Mouse (Mus musculus) midbrain, embryonic 10.5 days (tissue): Measurements from ENCODE around the gene Mmd2. TPM values are rescaled to one million over a fixed set of nuclear protein-coding genes. Genes with fewer than 3 reads are reported as not detected.
A peak's percentile ranks its signal among the peaks of the same experiment; 100 is the strongest.

Experiments
- DNase-seq: peaks from one replicate; pipeline ENCODE4 v3.0.0-alpha.2; 2017; ENCODE audit warnings: low spot score
- H3K27ac ChIP-seq: fragments of 300-500 bp; sonication (generic); replicated peaks from 2 replicates; pipeline ENCODE4 v1.5.1; 2016; ENCODE audit warnings: mild to moderate bottlenecking
- H3K27me3 ChIP-seq: fragments of 300-500 bp; sonication (generic); 2 replicates; pipeline ENCODE4 v1.6.1; 2016; ENCODE audit warnings: low read depth, mild to moderate bottlenecking; ENCODE audit not compliant: poor library complexity, severe bottlenecking
- H3K36me3 ChIP-seq: fragments of 300-500 bp; sonication (generic); 2 replicates; pipeline ENCODE4 v1.6.1; 2016; ENCODE audit warnings: mild to moderate bottlenecking, moderate library complexity
- H3K4me1 ChIP-seq: fragments of 300-500 bp; sonication (generic); 2 replicates; pipeline ENCODE4 v1.6.1; 2016
- H3K4me3 ChIP-seq: fragments of 300-500 bp; sonication (generic); 2 replicates; pipeline ENCODE4 v1.5.1; 2016; ENCODE audit warnings: mild to moderate bottlenecking, moderate library complexity
- H3K9me3 ChIP-seq: fragments of 300-500 bp; sonication (generic); replicated peaks from 2 replicates; pipeline ENCODE4 v1.6.1; 2016; ENCODE audit warnings: mild to moderate bottlenecking
- WGBS: fragments of 180-500 bp; shearing (Covaris S2); methylation state at CpG from one replicate; pipeline ENCODE4 v1.1.7; 2016; 5-methylcytosine and 5-hydroxymethylcytosine counted together
- polyA plus RNA-seq: library from polyadenylated mRNA; unstranded; fragments of >200 nt; fragmentation: Nextera tagmentation; extraction: Ambion mirVana; gene quantifications from 2 replicates; pipeline ENCODE4 v1.2.1, GENCODE M21; 2016

Mmd2 gene
- 4.8 and 7.3 TPM in 2 replicates for polyA plus RNA-seq

- Histone ChIP-seq H3K27me3 (peaks cover 42% of the 10 kb centered on the region), H3K36me3 (no peaks in the 10 kb centered on the region), H3K9me3 (peaks cover 3% of the 10 kb centered on the region; the same call in 1 of the 2 replicates), H3K4me3 (peak within 1 kb of the TSS; percentile 59), H3K27ac (peak within 1 kb of the TSS; percentile 76), H3K4me1 (peaks cover 15% of the 10 kb centered on the region)
- peak; percentile 51 for DNase-seq
- WGBS: 4% methylated on average over 42 of the region's 42 CpGs
Measured at GRCm38 (mm10) chr5:142608259-142608988, at the start of gene Mmd2. Gene Mmd2 (minus strand): TSS chr5:142608800.

- no peaks in the 10 kb centered on the region for H3K9me3 ChIP-seq
- peaks cover 22% of the 10 kb centered on the region for H3K4me1 ChIP-seq
- 0 out of 2 replicates have a peak overlapping the region, but pooled peaks have one; percentile 38 for H3K27ac ChIP-seq
- H3K36me3 ChIP-seq: peaks cover 36% of the 10 kb centered on the region
- no peak for DNase-seq
- 80% methylated on average over 4 of the region's 4 CpGs for WGBS
- no peaks in the 10 kb centered on the region for H3K27me3 ChIP-seq
- no peak overlapping the region for H3K4me3 ChIP-seq
Measured at GRCm38 (mm10) chr5:142652266-142652665, 43.7 kb upstream of the Mmd2 start.

- DNase-seq: no peak
- Histone ChIP-seq H3K4me1 (peaks cover 22% of the 10 kb centered on the region), H3K4me3 (no peak overlapping the region), H3K9me3 (no peaks in the 10 kb centered on the region), H3K27ac (no peak overlapping the region), H3K27me3 (no peaks in the 10 kb centered on the region), H3K36me3 (peaks cover 33% of the 10 kb centered on the region)
- 83% methylated on average over 6 of the region's 6 CpGs for WGBS
Measured at GRCm38 (mm10) chr5:142650794-142651497, 42.3 kb upstream of the Mmd2 start.

GRCm38 (mm10) chr5:142650390-142650789, 41.8 kb upstream of the Mmd2 start:
- peak overlapping the region; percentile 64; the same call in 1 of the 2 replicates for H3K27ac ChIP-seq
- H3K4me3 ChIP-seq: no peak overlapping the region
- H3K36me3 ChIP-seq: peaks cover 29% of the 10 kb centered on the region
- H3K9me3 ChIP-seq: no peaks in the 10 kb centered on the region
- peaks cover 22% of the 10 kb centered on the region for H3K4me1 ChIP-seq
- WGBS: 68% methylated on average over 3 of the region's 3 CpGs
- no peaks in the 10 kb centered on the region for H3K27me3 ChIP-seq
- no peak for DNase-seq

- peaks cover 27% of the 10 kb centered on the region for H3K36me3 ChIP-seq
- H3K9me3 ChIP-seq: no peaks in the 10 kb centered on the region
- DNase-seq: no peak
- H3K27ac ChIP-seq: peak overlapping the region; percentile 64
- 94% methylated on average over 4 of the region's 4 CpGs for WGBS
- no peaks in the 10 kb centered on the region for H3K27me3 ChIP-seq
- H3K4me3 ChIP-seq: no peak overlapping the region
- H3K4me1 ChIP-seq: peaks cover 22% of the 10 kb centered on the region
Measured at GRCm38 (mm10) chr5:142649460-142650050, 41.0 kb upstream of the Mmd2 start.

GRCm38 (mm10) chr5:142648162-142648561, 39.6 kb upstream of the Mmd2 start:
- Histone ChIP-seq H3K27me3 (no peaks in the 10 kb centered on the region), H3K9me3 (no peaks in the 10 kb centered on the region), H3K4me3 (no peak overlapping the region), H3K27ac (peak overlapping the region; percentile 23; the same call in 1 of the 2 replicates), H3K4me1 (peaks cover 22% of the 10 kb centered on the region), H3K36me3 (peaks cover 36% of the 10 kb centered on the region)
- DNase-seq: no peak
- WGBS: 71% methylated on average over 7 of the region's 7 CpGs

GRCm38 (mm10) chr5:142641331-142642051, 32.9 kb upstream of the Mmd2 start:
- H3K36me3 ChIP-seq: peaks cover 82% of the 10 kb centered on the region
- H3K27ac ChIP-seq: no peak overlapping the region
- no peak overlapping the region for H3K4me3 ChIP-seq
- 78% methylated on average over 6 of the region's 6 CpGs for WGBS
- H3K9me3 ChIP-seq: no peaks in the 10 kb centered on the region
- 0 out of 2 replicates have a peak, but pooled peaks cover 5% of the 10 kb centered on the region for H3K4me1 ChIP-seq
- no peaks in the 10 kb centered on the region for H3K27me3 ChIP-seq
- no peak for DNase-seq

- Histone ChIP-seq H3K4me1 (0 out of 2 replicates have a peak, but pooled peaks cover 5% of the 10 kb centered on the region), H3K4me3 (no peak overlapping the region), H3K9me3 (no peaks in the 10 kb centered on the region), H3K36me3 (peaks cover 80% of the 10 kb centered on the region), H3K27me3 (no peaks in the 10 kb centered on the region), H3K27ac (no peak overlapping the region)
- DNase-seq: no peak
- WGBS: 89% methylated on average over 5 of the region's 5 CpGs
Measured at GRCm38 (mm10) chr5:142640088-142640487, 31.5 kb upstream of the Mmd2 start.

GRCm38 (mm10) chr5:142637823-142638222, 29.2 kb upstream of the Mmd2 start:
- H3K4me1 ChIP-seq: 0 out of 2 replicates have a peak, but pooled peaks cover 5% of the 10 kb centered on the region
- H3K27me3 ChIP-seq: no peaks in the 10 kb centered on the region
- H3K9me3 ChIP-seq: no peaks in the 10 kb centered on the region
- no peak overlapping the region for H3K4me3 ChIP-seq
- DNase-seq: no peak
- WGBS: 94% methylated on average over 5 of the region's 5 CpGs
- H3K27ac ChIP-seq: no peak overlapping the region
- peaks cover 85% of the 10 kb centered on the region for H3K36me3 ChIP-seq

- WGBS: 10% methylated on average over 6 of the region's 6 CpGs
- no peaks in the 10 kb centered on the region for H3K9me3 ChIP-seq
- peak overlapping the region; percentile 99 for H3K4me3 ChIP-seq
- H3K4me1 ChIP-seq: peaks cover 28% of the 10 kb centered on the region
- H3K27me3 ChIP-seq: no peaks in the 10 kb centered on the region
- H3K36me3 ChIP-seq: peaks cover 32% of the 10 kb centered on the region
- DNase-seq: no peak
- peak overlapping the region; percentile 90 for H3K27ac ChIP-seq
Measured at GRCm38 (mm10) chr5:142630224-142630623, 21.6 kb upstream of the Mmd2 start.

- Histone ChIP-seq H3K4me1 (peaks cover 28% of the 10 kb centered on the region), H3K27ac (peak overlapping the region; percentile 90), H3K27me3 (no peaks in the 10 kb centered on the region), H3K36me3 (peaks cover 29% of the 10 kb centered on the region), H3K9me3 (no peaks in the 10 kb centered on the region), H3K4me3 (peak overlapping the region; percentile 99)
- under 1% methylated on average over 41 of the region's 41 CpGs for WGBS
- DNase-seq: no peak
Measured at GRCm38 (mm10) chr5:142629663-142630025, 21.0 kb upstream of the Mmd2 start.
